Mouse (Mus musculus): ENCODE data around the gene Rarres2. TPM values are rescaled to one million over a fixed set of nuclear protein-coding genes. Genes with fewer than 3 reads are reported as not detected.
"Not testable (repeated sequence)": the region's sequence is repeated elsewhere in the genome, so short reads cannot be mapped to it uniquely, and the experiment has no call there.

Gene Rarres2
- polyA plus RNA-seq, 1 experiment from 2014 or later = 3.6 TPM

- H3K4me1 ChIP-seq (replicated peaks; ENCODE audit: control insufficient read depth, insufficient read depth, low read length) = peaks cover 19% of the 10 kb centered on the region
- WGBS = 2% methylated on average over 38 of the region's 38 CpGs
- H3K9me3 ChIP-seq (ENCODE audit: control insufficient read depth, low read length) = no peaks in the 10 kb centered on the region
- peak within 1 kb of the TSS; percentile 79 for H3K4me3 ChIP-seq (replicated peaks; ENCODE audit: low read length)
- H3K4me2 ChIP-seq (ENCODE audit: low read length) = peak within 1 kb of the TSS; percentile 85
- no peaks in the 10 kb centered on the region for H3K27me3 ChIP-seq (replicated peaks; ENCODE audit: control insufficient read depth, insufficient read depth, low read length)
- peak within 1 kb of the TSS; percentile 73 for H3K9ac ChIP-seq (replicated peaks; ENCODE audit: low read depth, low read length)
- ATAC-seq = peak; percentile 97
- peak within 1 kb of the TSS; percentile 55 for H3K27ac ChIP-seq (ENCODE audit: low read length)
- peaks cover 8% of the 10 kb centered on the region for H3K36me3 ChIP-seq (ENCODE audit: control insufficient read depth, insufficient read depth)
Observed at GRCm38 (mm10) chr6:48537105-48537954, 35.3 kb downstream of the Rarres2 start, which contains the start of gene Atp6v0e2. Atp6v0e2 (plus strand) TSS chr6:48537615.

- H3K4me2 ChIP-seq (ENCODE audit: low read length) = no peak overlapping the region
- H3K4me3 ChIP-seq (replicated peaks; ENCODE audit: low read length) = no peak overlapping the region
- H3K4me1 ChIP-seq (replicated peaks; ENCODE audit: control insufficient read depth, insufficient read depth, low read length) = peaks cover 19% of the 10 kb centered on the region
- H3K9ac ChIP-seq (replicated peaks; ENCODE audit: low read depth, low read length) = no peak overlapping the region
- no peak overlapping the region for H3K27ac ChIP-seq (ENCODE audit: low read length)
- 81% methylated on average over 4 of the region's 4 CpGs for WGBS
- no peaks in the 10 kb centered on the region for H3K9me3 ChIP-seq (ENCODE audit: control insufficient read depth, low read length)
- peaks cover 8% of the 10 kb centered on the region for H3K36me3 ChIP-seq (ENCODE audit: control insufficient read depth, insufficient read depth)
- ATAC-seq = no peak
- H3K27me3 ChIP-seq (replicated peaks; ENCODE audit: control insufficient read depth, insufficient read depth, low read length) = no peaks in the 10 kb centered on the region
Observed at GRCm38 (mm10) chr6:48536091-48536490, 36.5 kb downstream of the Rarres2 start.

GRCm38 (mm10) chr6:48534913-48535312 is 37.7 kb downstream of the Rarres2 start:
- Histone ChIP-seq H3K9ac (replicated peaks; ENCODE audit: low read depth, low read length) (no peak overlapping the region), H3K4me1 (replicated peaks; ENCODE audit: control insufficient read depth, insufficient read depth, low read length) (peaks cover 19% of the 10 kb centered on the region)
- 76% methylated on average over 8 of the region's 8 CpGs for WGBS

GRCm38 (mm10) chr6:48533475-48533874 is 39.1 kb downstream of the Rarres2 start:
- H3K4me2 ChIP-seq (ENCODE audit: low read length) = no peak overlapping the region
- peaks cover 11% of the 10 kb centered on the region for H3K4me1 ChIP-seq (replicated peaks; ENCODE audit: control insufficient read depth, insufficient read depth, low read length)
- H3K4me3 ChIP-seq (replicated peaks; ENCODE audit: low read length) = no peak overlapping the region
- no peaks in the 10 kb centered on the region for H3K9me3 ChIP-seq (ENCODE audit: control insufficient read depth, low read length)
- no peaks in the 10 kb centered on the region for H3K36me3 ChIP-seq (ENCODE audit: control insufficient read depth, insufficient read depth)
- no peaks in the 10 kb centered on the region for H3K27me3 ChIP-seq (replicated peaks; ENCODE audit: control insufficient read depth, insufficient read depth, low read length)
- WGBS = 88% methylated on average over 2 of the region's 2 CpGs
- no peak overlapping the region for H3K9ac ChIP-seq (replicated peaks; ENCODE audit: low read depth, low read length)
- ATAC-seq = no peak
- H3K27ac ChIP-seq (ENCODE audit: low read length) = no peak overlapping the region

More at GRCm38 (mm10) chr6:48534913-48535312, 37.7 kb downstream of the Rarres2 start:
- H3K27ac ChIP-seq (ENCODE audit: low read length) = no peak overlapping the region
- ATAC-seq = no peak
- no peaks in the 10 kb centered on the region for H3K27me3 ChIP-seq (replicated peaks; ENCODE audit: control insufficient read depth, insufficient read depth, low read length)
- H3K4me3 ChIP-seq (replicated peaks; ENCODE audit: low read length) = no peak overlapping the region
- H3K4me2 ChIP-seq (ENCODE audit: low read length) = no peak overlapping the region
- no peaks in the 10 kb centered on the region; the same call in 1 of the 2 replicates for H3K36me3 ChIP-seq (ENCODE audit: control insufficient read depth, insufficient read depth)
- no peaks in the 10 kb centered on the region for H3K9me3 ChIP-seq (ENCODE audit: control insufficient read depth, low read length)

GRCm38 (mm10) chr6:48530862-48531261 is 41.7 kb downstream of the Rarres2 start:
- 81% methylated on average over 2 of the region's 2 CpGs for WGBS
- Histone ChIP-seq H3K4me2 (ENCODE audit: low read length) (no peak overlapping the region), H3K9me3 (ENCODE audit: control insufficient read depth, low read length) (no peaks in the 10 kb centered on the region), H3K36me3 (ENCODE audit: control insufficient read depth, insufficient read depth) (no peaks in the 10 kb centered on the region), H3K4me1 (replicated peaks; ENCODE audit: control insufficient read depth, insufficient read depth, low read length) (no peaks in the 10 kb centered on the region), H3K27me3 (replicated peaks; ENCODE audit: control insufficient read depth, insufficient read depth, low read length) (no peaks in the 10 kb centered on the region), H3K4me3 (replicated peaks; ENCODE audit: low read length) (no peak overlapping the region), H3K9ac (replicated peaks; ENCODE audit: low read depth, low read length) (no peak overlapping the region), H3K27ac (ENCODE audit: low read length) (no peak overlapping the region)
- ATAC-seq = no peak

GRCm38 (mm10) chr6:48529871-48530440 is 42.6 kb downstream of the Rarres2 start:
- Histone ChIP-seq H3K9ac (replicated peaks; ENCODE audit: low read depth, low read length) (no peak overlapping the region), H3K27me3 (replicated peaks; ENCODE audit: control insufficient read depth, insufficient read depth, low read length) (no peaks in the 10 kb centered on the region), H3K27ac (ENCODE audit: low read length) (no peak overlapping the region), H3K4me1 (replicated peaks; ENCODE audit: control insufficient read depth, insufficient read depth, low read length) (no peaks in the 10 kb centered on the region), H3K4me2 (ENCODE audit: low read length) (no peak overlapping the region), H3K4me3 (replicated peaks; ENCODE audit: low read length) (no peak overlapping the region), H3K36me3 (ENCODE audit: control insufficient read depth, insufficient read depth) (no peaks in the 10 kb centered on the region), H3K9me3 (ENCODE audit: control insufficient read depth, low read length) (no peaks in the 10 kb centered on the region)
- ATAC-seq = no peak
- 85% methylated on average over 16 of the region's 16 CpGs for WGBS

- Histone ChIP-seq H3K9me3 (ENCODE audit: control insufficient read depth, low read length) (no peaks in the 10 kb centered on the region), H3K27ac (ENCODE audit: low read length) (no peak overlapping the region), H3K27me3 (replicated peaks; ENCODE audit: control insufficient read depth, insufficient read depth, low read length) (no peaks in the 10 kb centered on the region), H3K36me3 (ENCODE audit: control insufficient read depth, insufficient read depth) (no peaks in the 10 kb centered on the region), H3K4me3 (replicated peaks; ENCODE audit: low read length) (no peak overlapping the region), H3K4me1 (replicated peaks; ENCODE audit: control insufficient read depth, insufficient read depth, low read length) (no peaks in the 10 kb centered on the region), H3K4me2 (ENCODE audit: low read length) (no peak overlapping the region), H3K9ac (replicated peaks; ENCODE audit: low read depth, low read length) (no peak overlapping the region)
- WGBS = 76% methylated on average over 14 of the region's 14 CpGs
- no peak for ATAC-seq
Observed at GRCm38 (mm10) chr6:48529261-48529660, 43.3 kb downstream of the Rarres2 start.

GRCm38 (mm10) chr6:48527901-48528300 is 44.7 kb downstream of the Rarres2 start:
- H3K4me2 ChIP-seq (ENCODE audit: low read length) = no peak overlapping the region
- 79% methylated on average over 9 of the region's 9 CpGs for WGBS
- no peaks in the 10 kb centered on the region for H3K4me1 ChIP-seq (replicated peaks; ENCODE audit: control insufficient read depth, insufficient read depth, low read length)
- ATAC-seq = no peak
- H3K36me3 ChIP-seq (ENCODE audit: control insufficient read depth, insufficient read depth) = no peaks in the 10 kb centered on the region
- no peaks in the 10 kb centered on the region for H3K27me3 ChIP-seq (replicated peaks; ENCODE audit: control insufficient read depth, insufficient read depth, low read length)
- H3K9me3 ChIP-seq (ENCODE audit: control insufficient read depth, low read length) = no peaks in the 10 kb centered on the region
- H3K4me3 ChIP-seq (replicated peaks; ENCODE audit: low read length) = no peak overlapping the region
- H3K27ac ChIP-seq (ENCODE audit: low read length) = no peak overlapping the region
- H3K9ac ChIP-seq (replicated peaks; ENCODE audit: low read depth, low read length) = no peak overlapping the region

- ATAC-seq; H3K9me3 ChIP-seq (ENCODE audit: control insufficient read depth, low read length); H3K4me1 ChIP-seq (replicated peaks; ENCODE audit: control insufficient read depth, insufficient read depth, low read length); H3K36me3 ChIP-seq (ENCODE audit: control insufficient read depth, insufficient read depth); H3K27ac ChIP-seq (ENCODE audit: low read length); H3K27me3 ChIP-seq (replicated peaks; ENCODE audit: control insufficient read depth, insufficient read depth, low read length); H3K4me3 ChIP-seq (replicated peaks; ENCODE audit: low read length); H3K4me2 ChIP-seq (ENCODE audit: low read length); H3K9ac ChIP-seq (replicated peaks; ENCODE audit: low read depth, low read length): not testable (repeated sequence)
- 97% methylated on average over 12 of the region's 16 CpGs for WGBS
Observed at GRCm38 (mm10) chr6:48524882-48525281, 47.7 kb downstream of the Rarres2 start.
